Mouse (Mus musculus): ENCODE results near the gene Wwox. TPM values are rescaled to one million over a fixed set of nuclear protein-coding genes. Genes with fewer than 3 reads are reported as not detected.
A peak's percentile ranks its signal among the peaks of the same experiment; 100 is the strongest.

Wwox gene
- polyA plus RNA-seq, 1 experiment from 2014 or later, result 12.9 TPM

GRCm38 (mm10) chr8:114615413-114615812, 176.0 kb downstream of the Wwox start:
- no peak overlapping the region for H3K4me2 ChIP-seq (ENCODE audit: low read depth, low read length)
- no peaks in the 10 kb centered on the region for H3K9me3 ChIP-seq (replicated peaks; ENCODE audit: control insufficient read depth, low read length)
- H3K4me3 ChIP-seq (replicated peaks; ENCODE audit: low read length), result no peak overlapping the region
- no peak for ATAC-seq (ENCODE audit: insufficient read depth, low FRiP score)
- H3K27me3 ChIP-seq (ENCODE audit: control insufficient read depth, insufficient read depth, low read length), result no peaks in the 10 kb centered on the region
- H3K27ac ChIP-seq (ENCODE audit: low read length), result peak overlapping the region; percentile 35; the same call in 1 of the 2 replicates
- H3K4me1 ChIP-seq (ENCODE audit: control insufficient read depth, insufficient read depth, low read length), result no peaks in the 10 kb centered on the region
- no peak overlapping the region for H3K9ac ChIP-seq (ENCODE audit: low read length)
- no peaks in the 10 kb centered on the region for H3K36me3 ChIP-seq (ENCODE audit: control insufficient read depth, insufficient read depth, low read length)
- 50% methylated on average over 4 of the region's 4 CpGs for WGBS

GRCm38 (mm10) chr8:114615908-114616307, 176.5 kb downstream of the Wwox start:
- H3K27me3 ChIP-seq (ENCODE audit: control insufficient read depth, insufficient read depth, low read length), result no peaks in the 10 kb centered on the region
- H3K27ac ChIP-seq (ENCODE audit: low read length), result peak overlapping the region; percentile 35; the same call in 1 of the 2 replicates
- ATAC-seq (ENCODE audit: insufficient read depth, low FRiP score), result no peak
- no peak overlapping the region for H3K4me3 ChIP-seq (replicated peaks; ENCODE audit: low read length)
- no peaks in the 10 kb centered on the region for H3K4me1 ChIP-seq (ENCODE audit: control insufficient read depth, insufficient read depth, low read length)
- WGBS, result 64% methylated on average over 6 of the region's 6 CpGs
- H3K9ac ChIP-seq (ENCODE audit: low read length), result no peak overlapping the region
- H3K36me3 ChIP-seq (ENCODE audit: control insufficient read depth, insufficient read depth, low read length), result no peaks in the 10 kb centered on the region
- H3K9me3 ChIP-seq (replicated peaks; ENCODE audit: control insufficient read depth, low read length), result no peaks in the 10 kb centered on the region
- H3K4me2 ChIP-seq (ENCODE audit: low read depth, low read length), result no peak overlapping the region

- Histone ChIP-seq H3K4me1 (ENCODE audit: control insufficient read depth, insufficient read depth, low read length) (no peaks in the 10 kb centered on the region), H3K9me3 (replicated peaks; ENCODE audit: control insufficient read depth, low read length) (no peaks in the 10 kb centered on the region), H3K9ac (ENCODE audit: low read length) (no peak overlapping the region), H3K4me3 (replicated peaks; ENCODE audit: low read length) (no peak overlapping the region), H3K27me3 (ENCODE audit: control insufficient read depth, insufficient read depth, low read length) (no peaks in the 10 kb centered on the region), H3K4me2 (ENCODE audit: low read depth, low read length) (no peak overlapping the region), H3K27ac (ENCODE audit: low read length) (peak overlapping the region; percentile 2; the same call in 1 of the 2 replicates), H3K36me3 (ENCODE audit: control insufficient read depth, insufficient read depth, low read length) (no peaks in the 10 kb centered on the region)
- 37% methylated on average over 9 of the region's 9 CpGs for WGBS
- ATAC-seq (ENCODE audit: insufficient read depth, low FRiP score), result peak; percentile 76
Measured at GRCm38 (mm10) chr8:114618908-114619508, 179.6 kb downstream of the Wwox start.

GRCm38 (mm10) chr8:114625402-114625801, 185.9 kb downstream of the Wwox start:
- Histone ChIP-seq H3K4me1 (ENCODE audit: control insufficient read depth, insufficient read depth, low read length) (no peaks in the 10 kb centered on the region), H3K27ac (ENCODE audit: low read length) (no peak overlapping the region), H3K4me3 (replicated peaks; ENCODE audit: low read length) (no peak overlapping the region), H3K9ac (ENCODE audit: low read length) (no peak overlapping the region), H3K4me2 (ENCODE audit: low read depth, low read length) (no peak overlapping the region), H3K36me3 (ENCODE audit: control insufficient read depth, insufficient read depth, low read length) (no peaks in the 10 kb centered on the region), H3K27me3 (ENCODE audit: control insufficient read depth, insufficient read depth, low read length) (no peaks in the 10 kb centered on the region), H3K9me3 (replicated peaks; ENCODE audit: control insufficient read depth, low read length) (no peaks in the 10 kb centered on the region)
- WGBS, result 86% methylated on average over 6 of the region's 6 CpGs
- ATAC-seq (ENCODE audit: insufficient read depth, low FRiP score), result no peak

GRCm38 (mm10) chr8:114626897-114627296, 187.4 kb downstream of the Wwox start:
- Histone ChIP-seq H3K4me2 (ENCODE audit: low read depth, low read length) (no peak overlapping the region), H3K36me3 (ENCODE audit: control insufficient read depth, insufficient read depth, low read length) (no peaks in the 10 kb centered on the region), H3K4me1 (ENCODE audit: control insufficient read depth, insufficient read depth, low read length) (no peaks in the 10 kb centered on the region), H3K4me3 (replicated peaks; ENCODE audit: low read length) (no peak overlapping the region), H3K27ac (ENCODE audit: low read length) (no peak overlapping the region), H3K27me3 (ENCODE audit: control insufficient read depth, insufficient read depth, low read length) (no peaks in the 10 kb centered on the region), H3K9me3 (replicated peaks; ENCODE audit: control insufficient read depth, low read length) (no peaks in the 10 kb centered on the region), H3K9ac (ENCODE audit: low read length) (no peak overlapping the region)
- ATAC-seq (ENCODE audit: insufficient read depth, low FRiP score), result no peak
- 76% methylated on average over 9 of the region's 9 CpGs for WGBS

- 56% methylated on average over 7 of the region's 7 CpGs for WGBS
- Histone ChIP-seq H3K4me2 (ENCODE audit: low read depth, low read length) (no peak overlapping the region), H3K27me3 (ENCODE audit: control insufficient read depth, insufficient read depth, low read length) (no peaks in the 10 kb centered on the region), H3K4me1 (ENCODE audit: control insufficient read depth, insufficient read depth, low read length) (peaks cover 1% of the 10 kb centered on the region; the same call in 1 of the 2 replicates), H3K27ac (ENCODE audit: low read length) (peak overlapping the region; percentile 76), H3K9ac (ENCODE audit: low read length) (no peak overlapping the region), H3K36me3 (ENCODE audit: control insufficient read depth, insufficient read depth, low read length) (no peaks in the 10 kb centered on the region), H3K4me3 (replicated peaks; ENCODE audit: low read length) (no peak overlapping the region), H3K9me3 (replicated peaks; ENCODE audit: control insufficient read depth, low read length) (no peaks in the 10 kb centered on the region)
- ATAC-seq (ENCODE audit: insufficient read depth, low FRiP score), result peak; percentile 84; the same call in 1 of the 2 replicates
Measured at GRCm38 (mm10) chr8:114629719-114630118, 190.3 kb downstream of the Wwox start.

GRCm38 (mm10) chr8:114631087-114631486, 191.6 kb downstream of the Wwox start:
- Histone ChIP-seq H3K4me3 (replicated peaks; ENCODE audit: low read length) (no peak overlapping the region), H3K4me1 (ENCODE audit: control insufficient read depth, insufficient read depth, low read length) (peaks cover 5% of the 10 kb centered on the region; the same call in 1 of the 2 replicates), H3K4me2 (ENCODE audit: low read depth, low read length) (no peak overlapping the region), H3K27ac (ENCODE audit: low read length) (no peak overlapping the region), H3K9ac (ENCODE audit: low read length) (no peak overlapping the region), H3K9me3 (replicated peaks; ENCODE audit: control insufficient read depth, low read length) (no peaks in the 10 kb centered on the region), H3K36me3 (ENCODE audit: control insufficient read depth, insufficient read depth, low read length) (no peaks in the 10 kb centered on the region), H3K27me3 (ENCODE audit: control insufficient read depth, insufficient read depth, low read length) (no peaks in the 10 kb centered on the region)
- no peak for ATAC-seq (ENCODE audit: insufficient read depth, low FRiP score)
- WGBS, result 58% methylated on average over 6 of the region's 6 CpGs

GRCm38 (mm10) chr8:114634151-114634550, 194.7 kb downstream of the Wwox start:
- no peaks in the 10 kb centered on the region for H3K36me3 ChIP-seq (ENCODE audit: control insufficient read depth, insufficient read depth, low read length)
- H3K9ac ChIP-seq (ENCODE audit: low read length), result no peak overlapping the region
- no peak overlapping the region for H3K4me3 ChIP-seq (replicated peaks; ENCODE audit: low read length)
- H3K4me2 ChIP-seq (ENCODE audit: low read depth, low read length), result no peak overlapping the region
- no peaks in the 10 kb centered on the region for H3K27me3 ChIP-seq (ENCODE audit: control insufficient read depth, insufficient read depth, low read length)
- no peak overlapping the region for H3K27ac ChIP-seq (ENCODE audit: low read length)
- peaks cover 5% of the 10 kb centered on the region; the same call in 1 of the 2 replicates for H3K4me1 ChIP-seq (ENCODE audit: control insufficient read depth, insufficient read depth, low read length)
- WGBS, result 78% methylated on average over 2 of the region's 2 CpGs
- ATAC-seq (ENCODE audit: insufficient read depth, low FRiP score), result no peak
- H3K9me3 ChIP-seq (replicated peaks; ENCODE audit: control insufficient read depth, low read length), result no peaks in the 10 kb centered on the region

- H3K4me1 ChIP-seq (ENCODE audit: control insufficient read depth, insufficient read depth, low read length), result peaks cover 5% of the 10 kb centered on the region; the same call in 1 of the 2 replicates
- H3K4me3 ChIP-seq (replicated peaks; ENCODE audit: low read length), result no peak overlapping the region
- H3K36me3 ChIP-seq (ENCODE audit: control insufficient read depth, insufficient read depth, low read length), result no peaks in the 10 kb centered on the region
- no peaks in the 10 kb centered on the region for H3K9me3 ChIP-seq (replicated peaks; ENCODE audit: control insufficient read depth, low read length)
- H3K27ac ChIP-seq (ENCODE audit: low read length), result no peak overlapping the region
- H3K4me2 ChIP-seq (ENCODE audit: low read depth, low read length), result no peak overlapping the region
- no peak overlapping the region for H3K9ac ChIP-seq (ENCODE audit: low read length)
- peak; percentile 30; the same call in 1 of the 2 replicates for ATAC-seq (ENCODE audit: insufficient read depth, low FRiP score)
- WGBS, result 61% methylated on average over 9 of the region's 9 CpGs
- H3K27me3 ChIP-seq (ENCODE audit: control insufficient read depth, insufficient read depth, low read length), result no peaks in the 10 kb centered on the region
Measured at GRCm38 (mm10) chr8:114634669-114635410, 195.4 kb downstream of the Wwox start.

Measured in stomach, embryonic 16.5 days (tissue).